Mouse (Mus musculus) forebrain, postnatal 0 days (tissue): ENCODE measurements around the gene Clcnka. TPM values are rescaled to one million over a fixed set of nuclear protein-coding genes. Genes with fewer than 3 reads are reported as not detected.

ENCODE experiments used
- ATAC-seq: fragments of 200-750 bp; cut with Nextera tagmentation; 2 replicates; pipeline ENCODE4 v1.8.0; 2017; ENCODE audit warnings: mild to moderate bottlenecking, moderate library complexity
- DNase-seq: peaks from one replicate; pipeline ENCODE4 v3.0.0-alpha.2; 2015
- H3K27ac ChIP-seq: fragments of 300-500 bp; sonication (generic); 2 replicates; pipeline ENCODE4 v1.5.1; 2014; ENCODE audit warnings: low read depth, mild to moderate bottlenecking, antibody characterized with exemption, low read length, moderate library complexity, mixed read lengths
- H3K27me3 ChIP-seq: fragments of 300-500 bp; sonication (generic); 2 replicates; pipeline ENCODE4 v1.6.1; 2014; ENCODE audit warnings: mild to moderate bottlenecking, low read length, mixed read lengths; ENCODE audit not compliant: insufficient read depth
- H3K36me3 ChIP-seq: fragments of 300-500 bp; sonication (generic); 2 replicates; pipeline ENCODE4 v1.6.1; 2014; ENCODE audit warnings: mild to moderate bottlenecking, moderate library complexity; ENCODE audit not compliant: insufficient read depth
- H3K4me1 ChIP-seq: fragments of 300-500 bp; sonication (generic); 2 replicates; pipeline ENCODE4 v1.6.1; 2014; ENCODE audit warnings: antibody characterized with exemption; ENCODE audit not compliant: insufficient read depth
- H3K4me2 ChIP-seq: fragments of 300-500 bp; sonication (generic); 2 replicates; pipeline ENCODE4 v1.6.1; 2014; ENCODE audit warnings: low read depth, mild to moderate bottlenecking, moderate library complexity
- H3K4me3 ChIP-seq: fragments of 300-500 bp; sonication (generic); 2 replicates; pipeline ENCODE4 v1.5.1; 2014; ENCODE audit warnings: low read depth, low read length, mixed read lengths
- H3K9ac ChIP-seq: fragments of 300-500 bp; sonication (generic); 2 replicates; pipeline ENCODE4 v1.6.1; 2014; ENCODE audit warnings: mild to moderate bottlenecking
- H3K9me3 ChIP-seq: fragments of 300-500 bp; sonication (generic); 2 replicates; pipeline ENCODE4 v1.6.1; 2016; ENCODE audit warnings: low read length
- CTCF ChIP-seq: sonication (generic); IDR thresholded peaks from 2 replicates; pipeline ENCODE4 v1.5.1; 2016; ENCODE audit warnings: antibody characterized with exemption, control low read depth, low read depth
- WGBS: fragments of 180-500 bp; shearing (Covaris S2); extraction: QIAGEN DNeasy Blood & Tissue Kit; methylation state at CpG from one replicate; pipeline ENCODE4 v1.1.7; 2014; 5-methylcytosine and 5-hydroxymethylcytosine counted together
- polyA plus RNA-seq: library from polyadenylated mRNA; unstranded; fragments of >200 nt; fragmentation: Nextera tagmentation; extraction: Ambion mirVana; gene quantifications from 2 replicates; pipeline ENCODE4 v1.2.1, GENCODE M21; 2015
- total RNA-seq: library from RNA; depleted of rRNA; stranded (reverse); fragments of >200 nt; gene quantifications from 2 replicates; pipeline ENCODE4 v1.2.3, GENCODE M21; 2014

Clcnka gene
- total and polyA plus RNA-seq, 2 experiments from 2014 or later = 0.10 to 0.24 TPM

DNA sequence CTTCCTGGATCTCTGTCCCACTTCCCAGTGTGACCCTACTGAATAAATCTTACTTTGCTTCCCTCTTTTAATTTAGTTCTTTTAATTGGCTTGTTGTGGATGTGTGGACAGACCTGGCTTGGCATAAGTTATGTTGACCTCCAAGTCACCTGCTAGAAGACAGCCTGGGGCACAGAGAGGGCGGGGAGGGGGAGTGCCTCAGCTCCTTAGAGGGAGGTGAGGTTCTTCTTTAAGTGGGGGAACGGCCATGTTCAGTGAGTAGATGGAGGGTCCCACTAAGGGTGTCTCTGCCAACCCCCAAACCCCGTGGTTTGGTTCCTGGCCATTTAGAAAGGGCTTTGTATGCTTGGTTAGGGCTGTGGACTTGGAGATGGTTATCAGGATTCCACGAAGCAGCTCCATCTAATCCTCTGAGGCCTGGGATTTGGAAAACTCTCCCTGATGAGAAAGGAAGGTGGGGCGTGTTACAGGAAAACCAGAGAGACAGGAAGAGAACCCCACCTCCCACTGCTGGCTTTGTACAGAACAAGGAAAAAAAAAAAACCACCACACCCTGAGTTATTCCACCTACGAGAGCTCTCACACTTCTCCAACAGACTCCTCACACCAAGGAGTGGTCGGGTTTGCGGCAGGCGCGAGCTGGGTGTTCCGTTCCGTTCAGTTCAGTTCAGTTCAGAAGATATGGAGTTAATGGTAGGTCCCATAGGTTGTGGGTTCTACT, 40.7 kb upstream of the Clcnka start:
- no peak for ATAC-seq
- H3K9me3 ChIP-seq = no peaks in the 10 kb centered on the region
- WGBS = 85% methylated on average over 12 of the region's 12 CpGs
- no peak overlapping the region for H3K4me3 ChIP-seq
- H3K27me3 ChIP-seq = no peaks in the 10 kb centered on the region
- no peak overlapping the region for H3K4me2 ChIP-seq
- H3K4me1 ChIP-seq = 0 out of 2 replicates have a peak, but pooled peaks cover 2% of the 10 kb centered on the region
- no peak for DNase-seq
- no peaks in the 10 kb centered on the region for H3K36me3 ChIP-seq
- H3K9ac ChIP-seq = no peak overlapping the region
- H3K27ac ChIP-seq = no peak overlapping the region
- no peak for TF ChIP-seq CTCF

DNA sequence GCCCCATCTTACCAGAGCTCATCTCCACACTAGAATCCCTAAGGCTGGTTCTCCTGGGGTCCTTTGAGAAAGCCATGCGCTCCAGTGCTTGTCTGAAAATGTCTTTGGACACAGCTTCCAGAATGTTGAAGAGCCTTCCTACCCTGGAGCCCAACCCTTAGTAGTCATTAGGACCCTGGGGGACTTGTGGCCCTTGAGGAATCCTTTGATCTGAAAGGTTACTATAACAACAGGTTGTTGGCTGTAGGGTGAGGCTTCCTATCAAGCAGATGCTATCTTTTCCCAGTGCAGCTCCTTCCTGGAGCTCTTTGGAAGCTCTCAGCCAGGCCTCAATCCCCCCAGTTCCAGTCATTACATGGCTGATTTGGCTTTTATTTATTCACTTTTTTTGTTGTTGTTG, 37.5 kb upstream of the Clcnka start, which contains the start of gene Srarp:
Gene Srarp, minus strand, starts transcription at position 132 of the 400 bp plus-strand sequence.
- ATAC-seq (no peak), DNase-seq (no peak)
- Histone ChIP-seq H3K9ac (no peak within 1 kb of the TSS), H3K4me3 (no peak within 1 kb of the TSS), H3K9me3 (no peaks in the 10 kb centered on the region), H3K27ac (no peak within 1 kb of the TSS), H3K4me2 (no peak within 1 kb of the TSS), H3K27me3 (no peaks in the 10 kb centered on the region), H3K36me3 (no peaks in the 10 kb centered on the region), H3K4me1 (no peaks in the 10 kb centered on the region)
- WGBS = 88% methylated on average over 1 of the region's 1 CpGs
- TF ChIP-seq CTCF = no peak

DNA sequence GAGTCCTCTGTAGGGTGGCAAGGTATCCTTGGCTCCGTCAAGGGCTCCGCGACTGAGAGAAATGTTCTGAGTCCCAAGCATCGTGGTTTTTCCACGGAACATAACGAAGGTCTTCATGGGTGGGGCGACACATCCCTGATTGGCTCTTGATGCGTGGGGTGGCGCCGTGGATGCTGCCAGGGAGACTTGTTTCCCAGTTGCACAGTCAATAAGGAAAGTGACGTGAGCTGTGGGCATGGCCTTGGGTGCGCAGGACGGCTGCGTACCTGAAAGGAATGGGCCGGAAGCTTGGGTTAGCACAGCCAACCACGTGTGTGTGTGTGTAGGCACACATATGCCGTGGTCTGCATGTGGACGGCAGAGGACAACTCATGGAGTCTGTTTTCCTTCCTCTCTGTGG, 34.7 kb upstream of the Clcnka start:
- Histone ChIP-seq H3K9ac (no peak overlapping the region), H3K4me2 (no peak overlapping the region), H3K27me3 (no peaks in the 10 kb centered on the region), H3K27ac (no peak overlapping the region), H3K9me3 (no peaks in the 10 kb centered on the region), H3K4me1 (no peaks in the 10 kb centered on the region), H3K36me3 (no peaks in the 10 kb centered on the region), H3K4me3 (no peak overlapping the region)
- 80% methylated on average over 18 of the region's 18 CpGs for WGBS
- DNase-seq = no peak
- TF ChIP-seq CTCF = no peak
- no peak for ATAC-seq

DNA sequence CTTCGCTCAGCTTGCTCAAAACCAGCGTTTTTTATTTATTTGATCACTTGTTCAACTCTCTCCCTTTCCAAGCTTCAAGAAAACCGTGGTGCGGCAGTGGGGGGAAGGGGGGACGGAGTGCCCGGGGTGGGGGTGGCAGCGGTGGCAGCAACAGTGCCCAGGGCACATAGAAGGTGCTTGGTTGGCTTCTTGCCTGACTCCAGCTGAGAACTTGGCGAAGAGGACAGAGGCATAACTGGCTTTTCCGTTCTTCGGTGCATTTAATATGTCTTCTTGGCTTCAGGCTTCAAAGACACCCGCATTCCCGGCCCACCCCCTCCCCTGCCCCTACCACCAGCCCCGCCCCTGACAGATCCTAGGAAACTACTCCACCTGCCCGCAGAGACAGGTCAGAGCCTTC, 34.1 kb upstream of the Clcnka start:
- H3K27me3 ChIP-seq = no peaks in the 10 kb centered on the region
- TF ChIP-seq CTCF = no peak
- WGBS = 64% methylated on average over 14 of the region's 14 CpGs
- H3K36me3 ChIP-seq = no peaks in the 10 kb centered on the region
- H3K4me3 ChIP-seq = no peak overlapping the region
- DNase-seq (no peak), ATAC-seq (no peak)
- no peaks in the 10 kb centered on the region for H3K9me3 ChIP-seq
- H3K9ac ChIP-seq = no peak overlapping the region
- no peak overlapping the region for H3K27ac ChIP-seq
- H3K4me2 ChIP-seq = no peak overlapping the region
- no peaks in the 10 kb centered on the region for H3K4me1 ChIP-seq

DNA sequence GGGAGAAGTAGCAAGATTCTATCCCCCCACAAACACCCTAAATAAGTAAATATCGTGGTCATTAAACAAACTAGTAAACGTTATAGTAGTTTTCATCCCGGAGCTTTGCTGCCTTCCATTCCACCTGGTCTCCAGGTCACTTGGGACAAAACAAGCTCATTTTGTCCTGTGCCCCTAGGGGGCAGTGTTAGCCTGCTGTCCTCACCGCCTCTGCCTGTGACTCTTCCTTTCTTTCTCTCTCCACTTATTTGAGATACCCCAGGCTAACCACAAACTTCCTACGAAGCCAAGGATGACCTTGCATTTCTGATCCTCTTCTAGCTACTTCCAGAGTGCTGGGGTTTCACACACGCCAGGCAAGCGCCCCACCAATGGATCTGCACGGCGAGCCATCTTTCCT, 32.5 kb upstream of the Clcnka start:
- 42% methylated on average over 9 of the region's 9 CpGs for WGBS
- Histone ChIP-seq H3K9me3 (no peaks in the 10 kb centered on the region), H3K4me3 (no peak overlapping the region), H3K27ac (no peak overlapping the region), H3K36me3 (no peaks in the 10 kb centered on the region), H3K4me1 (peaks cover 4% of the 10 kb centered on the region; the same call in 1 of the 2 replicates), H3K4me2 (no peak overlapping the region), H3K27me3 (no peaks in the 10 kb centered on the region), H3K9ac (no peak overlapping the region)
- no peak for ATAC-seq
- DNase-seq = peak; percentile 57
- peak; percentile 78 for TF ChIP-seq CTCF

DNA sequence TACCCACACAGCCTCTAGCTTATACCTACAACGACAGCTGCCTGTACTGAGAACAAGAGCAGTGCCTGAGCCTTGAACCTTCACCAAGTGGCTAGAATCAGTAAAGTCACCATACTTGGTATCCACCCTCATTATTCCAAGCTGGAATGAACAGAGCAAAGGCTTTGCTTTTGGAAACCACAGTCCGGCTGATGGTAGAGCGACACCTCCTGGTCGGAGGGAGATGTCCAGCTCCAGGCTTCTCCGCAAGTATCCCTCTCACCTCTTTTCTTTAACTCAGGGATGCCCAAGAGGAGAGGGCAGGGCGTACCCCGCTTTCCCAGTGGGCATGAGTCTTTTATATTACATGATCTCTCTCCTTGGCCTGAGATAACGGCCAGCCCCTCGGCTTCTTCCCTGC, 31.3 kb upstream of the Clcnka start:
- no peaks in the 10 kb centered on the region for H3K36me3 ChIP-seq
- no peak overlapping the region for H3K4me3 ChIP-seq
- no peaks in the 10 kb centered on the region for H3K27me3 ChIP-seq
- no peak for ATAC-seq
- no peak overlapping the region for H3K9ac ChIP-seq
- H3K27ac ChIP-seq = no peak overlapping the region
- WGBS = 54% methylated on average over 9 of the region's 9 CpGs
- H3K9me3 ChIP-seq = no peaks in the 10 kb centered on the region
- peaks cover 4% of the 10 kb centered on the region; the same call in 1 of the 2 replicates for H3K4me1 ChIP-seq
- no peak for DNase-seq
- no peak overlapping the region for H3K4me2 ChIP-seq
- TF ChIP-seq CTCF = peak; percentile 47

DNA sequence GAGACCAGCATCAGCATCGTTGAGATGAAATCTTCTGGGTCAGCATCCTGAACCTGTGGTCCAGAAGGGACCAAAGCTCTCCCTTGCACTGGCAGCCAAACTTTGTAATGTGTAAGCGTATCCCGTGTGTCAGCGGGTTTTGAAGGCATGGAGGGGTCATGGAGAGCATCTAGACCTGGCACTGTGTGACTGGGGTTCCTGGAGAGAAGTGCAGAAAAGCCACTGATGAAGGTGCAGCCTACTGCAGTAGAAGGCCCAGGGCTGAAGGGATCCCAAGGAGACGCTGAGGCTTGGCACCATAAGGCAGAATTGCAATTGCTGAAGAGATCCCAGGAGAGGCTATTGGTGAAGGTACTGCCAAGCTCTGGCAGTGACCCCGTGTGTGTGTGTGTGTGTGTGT, 30.9 kb upstream of the Clcnka start:
- Histone ChIP-seq H3K9ac (no peak overlapping the region), H3K36me3 (no peaks in the 10 kb centered on the region), H3K4me1 (peaks cover 4% of the 10 kb centered on the region; the same call in 1 of the 2 replicates), H3K27me3 (no peaks in the 10 kb centered on the region), H3K27ac (no peak overlapping the region), H3K9me3 (no peaks in the 10 kb centered on the region), H3K4me2 (no peak overlapping the region), H3K4me3 (no peak overlapping the region)
- no peak for ATAC-seq
- WGBS = 82% methylated on average over 6 of the region's 6 CpGs
- DNase-seq = no peak
- TF ChIP-seq CTCF = no peak
